Mouse (Mus musculus): ENCODE measurements around the gene Prl7d1. TPM values are rescaled to one million over a fixed set of nuclear protein-coding genes. Genes with fewer than 3 reads are reported as not detected.
"Not testable (repeated sequence)": the region's sequence is repeated elsewhere in the genome, so short reads cannot be mapped to it uniquely, and the experiment has no call there.

Gene Prl7d1
- polyA plus RNA-seq (2015; fragmentation: Nextera tagmentation; extraction: Ambion mirVana) = not detected in 2 replicates

- H3K36me3 ChIP-seq = no peaks in the 10 kb centered on the region
Measured at GRCm38 (mm10) chr13:27716636-27717035, at the start of gene Prl7d1. Gene Prl7d1 (minus strand): TSS chr13:27716736.

GRCm38 (mm10) chr13:27734512-27735186, 18.1 kb upstream of the Prl7d1 start:
- Histone ChIP-seq H3K27me3 (no peaks in the 10 kb centered on the region), H3K9me3 (replicated peaks) (no peaks in the 10 kb centered on the region), H3K4me3 (replicated peaks) (no peak overlapping the region), H3K9ac (no peak overlapping the region), H3K36me3 (no peaks in the 10 kb centered on the region), H3K4me1 (no peaks in the 10 kb centered on the region), H3K4me2 (replicated peaks) (no peak overlapping the region), H3K27ac (replicated peaks) (no peak overlapping the region)
- ATAC-seq (ENCODE audit: insufficient number of reproducible peaks, low FRiP score, low TSS enrichment, low read depth) = no peak
- WGBS = 84% methylated on average over 10 of the region's 10 CpGs

More at GRCm38 (mm10) chr13:27716636-27717035, at the start of gene Prl7d1:
- Histone ChIP-seq H3K4me1 (no peaks in the 10 kb centered on the region), H3K27me3 (no peaks in the 10 kb centered on the region), H3K9ac (no peak within 1 kb of the TSS), H3K27ac (replicated peaks) (no peak within 1 kb of the TSS), H3K4me3 (replicated peaks) (no peak within 1 kb of the TSS), H3K4me2 (replicated peaks) (no peak within 1 kb of the TSS), H3K9me3 (replicated peaks) (no peaks in the 10 kb centered on the region)
- ATAC-seq (ENCODE audit: insufficient number of reproducible peaks, low FRiP score, low TSS enrichment, low read depth) = no peak
- 82% methylated on average over 5 of the region's 5 CpGs for WGBS

GRCm38 (mm10) chr13:27730286-27730959, 13.9 kb upstream of the Prl7d1 start:
- H3K4me1 ChIP-seq; H3K9ac ChIP-seq; H3K27me3 ChIP-seq; H3K4me2 ChIP-seq (replicated peaks); H3K9me3 ChIP-seq (replicated peaks); H3K27ac ChIP-seq (replicated peaks); H3K4me3 ChIP-seq (replicated peaks); ATAC-seq (ENCODE audit: insufficient number of reproducible peaks, low FRiP score, low TSS enrichment, low read depth); H3K36me3 ChIP-seq: not testable (repeated sequence)
- WGBS = 85% methylated on average over 5 of the region's 5 CpGs

- H3K9me3 ChIP-seq (replicated peaks); H3K36me3 ChIP-seq; H3K27me3 ChIP-seq; H3K27ac ChIP-seq (replicated peaks); H3K4me1 ChIP-seq; H3K4me2 ChIP-seq (replicated peaks); H3K9ac ChIP-seq; H3K4me3 ChIP-seq (replicated peaks); ATAC-seq (ENCODE audit: insufficient number of reproducible peaks, low FRiP score, low TSS enrichment, low read depth): not testable (repeated sequence)
- 81% methylated on average over 3 of the region's 3 CpGs for WGBS
Measured at GRCm38 (mm10) chr13:27725057-27725456, 8.5 kb upstream of the Prl7d1 start.

GRCm38 (mm10) chr13:27706521-27706920, 10.0 kb downstream of the Prl7d1 start:
- no peaks in the 10 kb centered on the region for H3K4me1 ChIP-seq
- H3K9ac ChIP-seq = no peak overlapping the region
- no peak overlapping the region for H3K4me3 ChIP-seq (replicated peaks)
- H3K36me3 ChIP-seq = no peaks in the 10 kb centered on the region
- no peak for ATAC-seq (ENCODE audit: insufficient number of reproducible peaks, low FRiP score, low TSS enrichment, low read depth)
- no peak overlapping the region for H3K4me2 ChIP-seq (replicated peaks)
- no peak overlapping the region for H3K27ac ChIP-seq (replicated peaks)
- H3K9me3 ChIP-seq (replicated peaks) = no peaks in the 10 kb centered on the region
- 57% methylated on average over 2 of the region's 2 CpGs for WGBS
- no peaks in the 10 kb centered on the region for H3K27me3 ChIP-seq

- Histone ChIP-seq H3K27me3 (no peaks in the 10 kb centered on the region), H3K4me1 (no peaks in the 10 kb centered on the region), H3K9me3 (replicated peaks) (no peaks in the 10 kb centered on the region), H3K36me3 (no peaks in the 10 kb centered on the region), H3K4me3 (replicated peaks) (no peak within 1 kb of the TSS), H3K4me2 (replicated peaks) (no peak within 1 kb of the TSS), H3K27ac (replicated peaks) (no peak within 1 kb of the TSS), H3K9ac (no peak within 1 kb of the TSS)
- WGBS = 82% methylated on average over 4 of the region's 4 CpGs
- no peak for ATAC-seq (ENCODE audit: insufficient number of reproducible peaks, low FRiP score, low TSS enrichment, low read depth)
Measured at GRCm38 (mm10) chr13:27667936-27668335, 48.6 kb downstream of the Prl7d1 start, which contains the start of gene Prl7a2. Gene Prl7a2 (minus strand): TSS chr13:27668036.

GRCm38 (mm10) chr13:27660747-27661146, 55.8 kb downstream of the Prl7d1 start:
- Histone ChIP-seq H3K9me3 (replicated peaks) (no peaks in the 10 kb centered on the region), H3K27ac (replicated peaks) (no peak overlapping the region), H3K4me2 (replicated peaks) (no peak overlapping the region), H3K27me3 (no peaks in the 10 kb centered on the region), H3K36me3 (no peaks in the 10 kb centered on the region), H3K4me1 (no peaks in the 10 kb centered on the region), H3K9ac (no peak overlapping the region), H3K4me3 (replicated peaks) (no peak overlapping the region)
- WGBS = 72% methylated on average over 2 of the region's 2 CpGs
- ATAC-seq (ENCODE audit: insufficient number of reproducible peaks, low FRiP score, low TSS enrichment, low read depth) = no peak

Other genes with a start within 250 kb of the Prl7d1 start
- gene Prl8a8, start 203.5 kb downstream of the Prl7d1 start, polyA plus RNA-seq (2015; fragmentation: Nextera tagmentation; extraction: Ambion mirVana) = not detected in 2 replicates
- gene Prl8a9, start 152.1 kb downstream of the Prl7d1 start, polyA plus RNA-seq (2015; fragmentation: Nextera tagmentation; extraction: Ambion mirVana) = not detected in 2 replicates
- gene Prl8a1, start 134.6 kb downstream of the Prl7d1 start, polyA plus RNA-seq (2015; fragmentation: Nextera tagmentation; extraction: Ambion mirVana) = not detected in 2 replicates
- not detected in 2 replicates for gene Prl7b1, start 106.2 kb downstream of the Prl7d1 start, polyA plus RNA-seq (2015; fragmentation: Nextera tagmentation; extraction: Ambion mirVana)
- gene Prl7a1, start 74.2 kb downstream of the Prl7d1 start, polyA plus RNA-seq (2015; fragmentation: Nextera tagmentation; extraction: Ambion mirVana) = not detected in 2 replicates
- not detected in 2 replicates for gene Prl7a2, start 48.7 kb downstream of the Prl7d1 start, polyA plus RNA-seq (2015; fragmentation: Nextera tagmentation; extraction: Ambion mirVana)
- not detected in 2 replicates for gene Prl7c1, start 64.1 kb upstream of the Prl7d1 start, polyA plus RNA-seq (2015; fragmentation: Nextera tagmentation; extraction: Ambion mirVana)
- gene Prl2a1, start 84.9 kb upstream of the Prl7d1 start, polyA plus RNA-seq (2015; fragmentation: Nextera tagmentation; extraction: Ambion mirVana) = not detected in 2 replicates
- not detected in 2 replicates for gene Prl2c1, start 132.6 kb upstream of the Prl7d1 start, polyA plus RNA-seq (2015; fragmentation: Nextera tagmentation; extraction: Ambion mirVana)